Mouse (Mus musculus) intestine, embryonic 15.5 days (tissue): ENCODE data around the gene Wfdc10. TPM values are rescaled to one million over a fixed set of nuclear protein-coding genes. Genes with fewer than 3 reads are reported as not detected.
"Not testable (repeated sequence)": the region's sequence is repeated elsewhere in the genome, so short reads cannot be mapped to it uniquely, and the experiment has no call there.

Experiments
- ATAC-seq: fragments of 200-750 bp; cut with Nextera tagmentation; 2 replicates; pipeline ENCODE4 v1.8.0; 2017; ENCODE audit warnings: moderate TSS enrichment, moderate library complexity
- H3K27ac ChIP-seq: fragments of 300-500 bp; sonication (generic); 2 replicates; pipeline ENCODE4 v1.5.1; 2015; ENCODE audit warnings: mild to moderate bottlenecking, inconsistent platforms
- H3K27me3 ChIP-seq: fragments of 300-500 bp; sonication (generic); replicated peaks from 2 replicates; pipeline ENCODE4 v1.6.1; 2015; ENCODE audit warnings: inconsistent platforms
- H3K36me3 ChIP-seq: fragments of 300-500 bp; sonication (generic); 2 replicates; pipeline ENCODE4 v1.6.1; 2015; ENCODE audit warnings: inconsistent platforms
- H3K4me1 ChIP-seq: fragments of 300-500 bp; sonication (generic); replicated peaks from 2 replicates; pipeline ENCODE4 v1.6.1; 2015; ENCODE audit warnings: inconsistent platforms
- H3K4me2 ChIP-seq: fragments of 300-500 bp; sonication (generic); replicated peaks from 2 replicates; pipeline ENCODE4 v1.6.1; 2015; ENCODE audit warnings: mild to moderate bottlenecking, inconsistent platforms
- H3K4me3 ChIP-seq: fragments of 300-500 bp; sonication (generic); replicated peaks from 2 replicates; pipeline ENCODE4 v1.5.1; 2015; ENCODE audit warnings: inconsistent platforms
- H3K9ac ChIP-seq: fragments of 300-500 bp; sonication (generic); 2 replicates; pipeline ENCODE4 v1.6.1; 2015; ENCODE audit warnings: inconsistent platforms
- H3K9me3 ChIP-seq: fragments of 300-500 bp; sonication (generic); 2 replicates; pipeline ENCODE4 v1.6.1; 2016; ENCODE audit warnings: inconsistent platforms
- WGBS: fragments of 180-500 bp; shearing (Covaris S2); methylation state at CpG from one replicate; pipeline ENCODE4 v1.1.7; 2015; 5-methylcytosine and 5-hydroxymethylcytosine counted together
- polyA plus RNA-seq: library from polyadenylated mRNA; unstranded; fragments of >200 nt; fragmentation: Nextera tagmentation; extraction: Ambion mirVana; gene quantifications from 2 replicates; pipeline ENCODE4 v1.2.1, GENCODE M21; 2015

Gene Wfdc10
- polyA plus RNA-seq = 0.56 and 0.72 TPM in 2 replicates

- WGBS = 14% methylated on average over 11 of the region's 11 CpGs
- H3K4me2 ChIP-seq = no peak within 1 kb of the TSS
- no peaks in the 10 kb centered on the region for H3K36me3 ChIP-seq
- no peaks in the 10 kb centered on the region for H3K4me1 ChIP-seq
- H3K4me3 ChIP-seq = no peak within 1 kb of the TSS
- no peak; the same call in 1 of the 2 replicates for ATAC-seq
- no peaks in the 10 kb centered on the region for H3K9me3 ChIP-seq
- H3K27me3 ChIP-seq = no peaks in the 10 kb centered on the region
- H3K27ac ChIP-seq = no peak within 1 kb of the TSS
- no peak within 1 kb of the TSS for H3K9ac ChIP-seq
Observed at GRCm38 (mm10) chr2:164655858-164656257, at the start of gene Wfdc10. TSS of gene Wfdc10 (plus strand) at chr2:164656046.

GRCm38 (mm10) chr2:164608781-164609180, 47.1 kb upstream of the Wfdc10 start:
- no peak for ATAC-seq
- 77% methylated on average over 6 of the region's 6 CpGs for WGBS
- Histone ChIP-seq H3K4me3 (no peak overlapping the region), H3K27ac (no peak overlapping the region), H3K4me1 (no peaks in the 10 kb centered on the region), H3K36me3 (no peaks in the 10 kb centered on the region), H3K9ac (no peak overlapping the region), H3K27me3 (no peaks in the 10 kb centered on the region), H3K4me2 (no peak overlapping the region), H3K9me3 (no peaks in the 10 kb centered on the region)

GRCm38 (mm10) chr2:164613471-164613870, 42.4 kb upstream of the Wfdc10 start, which contains the start of the genes Wfdc6b and Wfdc8:
TSS of gene Wfdc6b (plus strand) at chr2:164613522.
TSS of gene Wfdc8 (minus strand) at chr2:164613626.
- 53% methylated on average over 8 of the region's 8 CpGs for WGBS
- H3K27ac ChIP-seq, H3K27me3 ChIP-seq: not testable (repeated sequence)

GRCm38 (mm10) chr2:164615386-164615785, 40.5 kb upstream of the Wfdc10 start:
- no peaks in the 10 kb centered on the region for H3K36me3 ChIP-seq
- H3K4me2 ChIP-seq = no peak overlapping the region
- no peak overlapping the region for H3K9ac ChIP-seq
- H3K9me3 ChIP-seq = no peaks in the 10 kb centered on the region
- no peak overlapping the region for H3K27ac ChIP-seq
- no peaks in the 10 kb centered on the region for H3K27me3 ChIP-seq
- H3K4me3 ChIP-seq = no peak overlapping the region
- no peak for ATAC-seq
- H3K4me1 ChIP-seq = no peaks in the 10 kb centered on the region
- WGBS = 87% methylated on average over 3 of the region's 3 CpGs

More at GRCm38 (mm10) chr2:164613471-164613870, 42.4 kb upstream of the Wfdc10 start, which contains the start of the genes Wfdc6b and Wfdc8:
- not testable (repeated sequence) for H3K4me1 ChIP-seq, H3K4me3 ChIP-seq, H3K36me3 ChIP-seq, ATAC-seq, H3K4me2 ChIP-seq, H3K9me3 ChIP-seq, H3K9ac ChIP-seq

GRCm38 (mm10) chr2:164619050-164619449, 36.8 kb upstream of the Wfdc10 start:
- H3K36me3 ChIP-seq = no peaks in the 10 kb centered on the region
- no peak overlapping the region for H3K27ac ChIP-seq
- no peaks in the 10 kb centered on the region for H3K4me1 ChIP-seq
- no peak for ATAC-seq
- no peaks in the 10 kb centered on the region for H3K27me3 ChIP-seq
- no peak overlapping the region for H3K9ac ChIP-seq
- H3K4me2 ChIP-seq = no peak overlapping the region
- no peaks in the 10 kb centered on the region for H3K9me3 ChIP-seq
- WGBS = 72% methylated on average over 5 of the region's 5 CpGs
- no peak overlapping the region for H3K4me3 ChIP-seq

- Histone ChIP-seq H3K27ac (no peak overlapping the region), H3K9me3 (no peaks in the 10 kb centered on the region), H3K4me1 (no peaks in the 10 kb centered on the region), H3K9ac (no peak overlapping the region), H3K27me3 (no peaks in the 10 kb centered on the region), H3K4me3 (no peak overlapping the region), H3K4me2 (no peak overlapping the region), H3K36me3 (no peaks in the 10 kb centered on the region)
- ATAC-seq = no peak
- WGBS = 83% methylated on average over 4 of the region's 4 CpGs
Observed at GRCm38 (mm10) chr2:164621775-164622174, 34.1 kb upstream of the Wfdc10 start.

- Histone ChIP-seq H3K27me3 (no peaks in the 10 kb centered on the region), H3K36me3 (no peaks in the 10 kb centered on the region), H3K4me3 (no peak overlapping the region), H3K4me1 (no peaks in the 10 kb centered on the region), H3K9ac (no peak overlapping the region), H3K4me2 (no peak overlapping the region), H3K9me3 (no peaks in the 10 kb centered on the region), H3K27ac (no peak overlapping the region)
- no peak for ATAC-seq
- WGBS = 77% methylated on average over 9 of the region's 9 CpGs
Observed at GRCm38 (mm10) chr2:164635266-164635665, 20.6 kb upstream of the Wfdc10 start.

GRCm38 (mm10) chr2:164638696-164639095, 17.1 kb upstream of the Wfdc10 start, which contains the start of gene Wfdc16:
TSS of gene Wfdc16 (minus strand) at chr2:164638796.
- Histone ChIP-seq H3K36me3 (no peaks in the 10 kb centered on the region), H3K4me3 (no peak within 1 kb of the TSS), H3K4me1 (no peaks in the 10 kb centered on the region), H3K4me2 (no peak within 1 kb of the TSS), H3K27me3 (no peaks in the 10 kb centered on the region), H3K27ac (no peak within 1 kb of the TSS), H3K9me3 (no peaks in the 10 kb centered on the region), H3K9ac (no peak within 1 kb of the TSS)
- ATAC-seq = no peak
- 74% methylated on average over 3 of the region's 3 CpGs for WGBS

- Histone ChIP-seq H3K27me3 (no peaks in the 10 kb centered on the region), H3K4me1 (no peaks in the 10 kb centered on the region), H3K27ac (no peak overlapping the region), H3K36me3 (no peaks in the 10 kb centered on the region), H3K9me3 (no peaks in the 10 kb centered on the region), H3K4me3 (no peak overlapping the region), H3K9ac (no peak overlapping the region), H3K4me2 (no peak overlapping the region)
- ATAC-seq = no peak
- 67% methylated on average over 7 of the region's 7 CpGs for WGBS
Observed at GRCm38 (mm10) chr2:164641129-164641528, 14.7 kb upstream of the Wfdc10 start.

GRCm38 (mm10) chr2:164641881-164642673, 13.8 kb upstream of the Wfdc10 start:
- WGBS = 80% methylated on average over 13 of the region's 13 CpGs
- ATAC-seq = no peak
- H3K9me3 ChIP-seq = no peaks in the 10 kb centered on the region
- no peak overlapping the region for H3K9ac ChIP-seq
- no peak overlapping the region for H3K27ac ChIP-seq
- no peak overlapping the region for H3K4me3 ChIP-seq
- no peaks in the 10 kb centered on the region for H3K27me3 ChIP-seq
- no peaks in the 10 kb centered on the region for H3K36me3 ChIP-seq
- H3K4me1 ChIP-seq = no peaks in the 10 kb centered on the region
- no peak overlapping the region for H3K4me2 ChIP-seq

- 81% methylated on average over 9 of the region's 9 CpGs for WGBS
- H3K27ac ChIP-seq = no peak within 1 kb of the TSS
Observed at GRCm38 (mm10) chr2:164656483-164656882, 637 bp downstream of the Wfdc10 start, which contains the start of gene Wfdc9. TSS of gene Wfdc9 (minus strand) at chr2:164656583.

GRCm38 (mm10) chr2:164664851-164665250, 9.0 kb downstream of the Wfdc10 start:
- H3K36me3 ChIP-seq = no peaks in the 10 kb centered on the region
- ATAC-seq = no peak
- no peaks in the 10 kb centered on the region for H3K27me3 ChIP-seq
- H3K4me3 ChIP-seq = no peak overlapping the region
- H3K9ac ChIP-seq = no peak overlapping the region
- no peak overlapping the region for H3K27ac ChIP-seq
- no peaks in the 10 kb centered on the region for H3K4me1 ChIP-seq
- H3K4me2 ChIP-seq = no peak overlapping the region
- WGBS = 86% methylated on average over 7 of the region's 7 CpGs
- no peaks in the 10 kb centered on the region for H3K9me3 ChIP-seq

More at GRCm38 (mm10) chr2:164656483-164656882, 637 bp downstream of the Wfdc10 start, which contains the start of gene Wfdc9:
- Histone ChIP-seq H3K4me2 (no peak within 1 kb of the TSS), H3K4me3 (no peak within 1 kb of the TSS), H3K36me3 (no peaks in the 10 kb centered on the region), H3K27me3 (no peaks in the 10 kb centered on the region), H3K9me3 (no peaks in the 10 kb centered on the region), H3K9ac (no peak within 1 kb of the TSS), H3K4me1 (no peaks in the 10 kb centered on the region)
- no peak for ATAC-seq

- no peaks in the 10 kb centered on the region for H3K36me3 ChIP-seq
- no peaks in the 10 kb centered on the region for H3K4me1 ChIP-seq
- 0 out of 2 replicates have a peak, but pooled peaks cover 2% of the 10 kb centered on the region for H3K9me3 ChIP-seq
- H3K9ac ChIP-seq = no peak overlapping the region
- WGBS = 82% methylated on average over 5 of the region's 5 CpGs
- ATAC-seq = no peak
- H3K4me3 ChIP-seq = no peak overlapping the region
- no peak overlapping the region for H3K4me2 ChIP-seq
- no peak overlapping the region for H3K27ac ChIP-seq
- H3K27me3 ChIP-seq = no peaks in the 10 kb centered on the region
Observed at GRCm38 (mm10) chr2:164670261-164670660, 14.4 kb downstream of the Wfdc10 start.
